Comparison of ENCODE assay signal across 8 mouse cellular contexts in genomic region chr12:12680371-12680921, GRCm38 (mm10).
A peak's percentile ranks its signal among the peaks of the same experiment; 100 is the strongest.
DNase-seq lines count a peak whose midpoint lies in the region; ATAC-seq lines count a peak whose summit lies in the region.

No protein-coding gene starts in this region.

- peak overlapping the region; percentile 20 for H3K4me3 ChIP-seq in kidney, embryonic 14.5 days (ENCODE audit: low read length)
- H3K4me3 ChIP-seq in forebrain, embryonic 10.5 days: peak overlapping the region; percentile 39
- peak overlapping the region; percentile 18 for H3K4me3 ChIP-seq in hindbrain, embryonic 14.5 days (replicated peaks; ENCODE audit: low read length)
- peak overlapping the region; percentile 37 for H3K4me3 ChIP-seq in limb, embryonic 13.5 days

- peak; percentile 82 for ATAC-seq in kidney, embryonic 14.5 days (ENCODE audit: low FRiP score, low TSS enrichment)
- peak; percentile 88 for ATAC-seq in hindbrain, embryonic 14.5 days (ENCODE audit: low FRiP score)
- peak; percentile 80 for ATAC-seq in limb, embryonic 13.5 days (ENCODE audit: low FRiP score, low read depth)

- peaks cover 15% of the 10 kb centered on the region for H3K4me1 ChIP-seq in kidney, embryonic 14.5 days (ENCODE audit: control insufficient read depth, insufficient read depth, low read length)
- H3K4me1 ChIP-seq in forebrain, embryonic 10.5 days: peaks cover 88% of the 10 kb centered on the region
- peaks cover 39% of the 10 kb centered on the region for H3K4me1 ChIP-seq in hindbrain, embryonic 14.5 days (replicated peaks; ENCODE audit: control insufficient read depth, insufficient read depth, low read length)
- H3K4me1 ChIP-seq in limb, embryonic 13.5 days: peaks cover 26% of the 10 kb centered on the region

- no peak overlapping the region for H3K27ac ChIP-seq in kidney, embryonic 14.5 days (ENCODE audit: low read depth, low read length)
- H3K27ac ChIP-seq in forebrain, embryonic 10.5 days: peak overlapping the region; percentile 88
- peak overlapping the region; percentile 94 for H3K27ac ChIP-seq in hindbrain, embryonic 14.5 days
- no peak overlapping the region; the same call in 1 of the 2 replicates for H3K27ac ChIP-seq in limb, embryonic 13.5 days

- H3K4me2 ChIP-seq in kidney, embryonic 14.5 days (replicated peaks; ENCODE audit: low read depth, low read length): peak overlapping the region; percentile 46
- H3K4me2 ChIP-seq in hindbrain, embryonic 14.5 days (replicated peaks): peak overlapping the region; percentile 47
- H3K4me2 ChIP-seq in limb, embryonic 13.5 days (replicated peaks): peak overlapping the region; percentile 62

- peak overlapping the region; percentile 42; the same call in 1 of the 2 replicates for H3K9ac ChIP-seq in kidney, embryonic 14.5 days (ENCODE audit: low read depth, low read length)
- peak overlapping the region; percentile 55 for H3K9ac ChIP-seq in hindbrain, embryonic 14.5 days
- H3K9ac ChIP-seq in limb, embryonic 13.5 days: peak overlapping the region; percentile 62

- H3K27me3 ChIP-seq in kidney, embryonic 14.5 days (ENCODE audit: control insufficient read depth, insufficient read depth, low read length): no peaks in the 10 kb centered on the region
- H3K27me3 ChIP-seq in forebrain, embryonic 10.5 days (ENCODE audit: poor library complexity, severe bottlenecking): peaks cover 41% of the 10 kb centered on the region
- no peaks in the 10 kb centered on the region for H3K27me3 ChIP-seq in hindbrain, embryonic 14.5 days (ENCODE audit: control insufficient read depth, insufficient read depth, low read length)
- no peaks in the 10 kb centered on the region for H3K27me3 ChIP-seq in limb, embryonic 13.5 days

- H3K9me3 ChIP-seq in kidney, embryonic 14.5 days (ENCODE audit: control insufficient read depth, low read length): no peaks in the 10 kb centered on the region
- no peaks in the 10 kb centered on the region for H3K9me3 ChIP-seq in forebrain, embryonic 10.5 days
- H3K9me3 ChIP-seq in hindbrain, embryonic 14.5 days (ENCODE audit: control insufficient read depth, low read length): no peaks in the 10 kb centered on the region
- no peaks in the 10 kb centered on the region for H3K9me3 ChIP-seq in limb, embryonic 13.5 days

- H3K36me3 ChIP-seq in kidney, embryonic 14.5 days (ENCODE audit: control insufficient read depth, insufficient read depth, low read length): no peaks in the 10 kb centered on the region
- no peaks in the 10 kb centered on the region for H3K36me3 ChIP-seq in forebrain, embryonic 10.5 days (replicated peaks)
- H3K36me3 ChIP-seq in hindbrain, embryonic 14.5 days (replicated peaks; ENCODE audit: control insufficient read depth, insufficient read depth): no peaks in the 10 kb centered on the region
- no peaks in the 10 kb centered on the region for H3K36me3 ChIP-seq in limb, embryonic 13.5 days

- 12% methylated on average over 14 of the region's 14 CpGs for WGBS in kidney, embryonic 14.5 days
- WGBS in forebrain, embryonic 10.5 days: 12% methylated on average over 14 of the region's 14 CpGs
- 5% methylated on average over 14 of the region's 14 CpGs for WGBS in hindbrain, embryonic 14.5 days
- WGBS in limb, embryonic 13.5 days: 14% methylated on average over 14 of the region's 14 CpGs

- DNase-seq in kidney, postnatal 10 days: no peak
- peak; percentile 81 for DNase-seq in forebrain, embryonic 10.5 days (ENCODE audit: extremely low spot score, low spot score)
- DNase-seq in hindbrain, embryonic 14.5 days (ENCODE audit: low spot score): peak; percentile 78
- DNase-seq in right cerebral cortex, adult 18-20 months: peak; percentile 57
- no peak for DNase-seq in thymus, postnatal 0 days (ENCODE audit: low spot score)
- DNase-seq in cerebellum, adult 8-10 months: no peak

Comparison
In these comparisons a context has a peak if more than half of its experiments do, and no peak if none do; other contexts are left out.
1. H3K27ac ChIP-seq: peak in forebrain, embryonic 10.5 days (single experiment) and hindbrain, embryonic 14.5 days (single experiment); none in kidney, embryonic 14.5 days (single experiment) and limb, embryonic 13.5 days (single experiment).
2. DNase-seq: peak in forebrain, embryonic 10.5 days (single experiment), hindbrain, embryonic 14.5 days (single experiment) and right cerebral cortex, adult 18-20 months (single experiment); none in kidney, postnatal 10 days (single experiment), thymus, postnatal 0 days (single experiment) and cerebellum, adult 8-10 months (single experiment).
3. Peak in every context shown above with its lines, with median percentiles within 50 percentile points of each other: ATAC-seq, H3K4me2 ChIP-seq, H3K4me3 ChIP-seq and H3K9ac ChIP-seq.